Mouse (Mus musculus): ENCODE data around the gene Gm47841. TPM values are rescaled to one million over a fixed set of nuclear protein-coding genes. Genes with fewer than 3 reads are reported as not detected.

Gm47841 gene
- polyA plus RNA-seq (2017; shearing (Covaris generic)), result not detected

- no peak for ATAC-seq
Observed at GRCm38 (mm10) chr15:101047194-101047555, at the start of gene Gm47841. Gene Gm47841, minus strand, starts transcription at chr15:101047397.

DNA sequence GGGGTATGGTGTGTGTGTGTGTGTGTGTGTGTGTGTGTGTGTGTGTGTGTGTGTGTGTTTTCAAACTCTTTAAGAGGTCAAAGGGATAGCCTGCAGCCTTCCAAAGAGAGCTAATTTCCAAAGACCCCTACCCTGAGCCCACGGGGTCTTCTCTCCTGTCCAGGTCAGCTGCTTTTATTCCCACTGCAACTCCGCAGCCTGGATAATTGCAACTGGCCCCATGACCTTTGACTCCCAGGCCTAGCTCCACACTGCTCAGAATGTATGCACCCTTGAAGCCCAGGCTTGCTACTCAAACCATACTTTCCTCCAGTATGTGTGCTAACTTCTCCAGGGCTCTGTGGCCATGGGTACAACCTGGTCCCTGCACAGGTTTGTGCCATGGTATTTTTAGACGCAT is 48.2 kb upstream of the Gm47841 start:
- ATAC-seq, result no peak

GRCm38 (mm10) chr15:101094979-101095378 is 47.8 kb upstream of the Gm47841 start:
- no peak for ATAC-seq

GRCm38 (mm10) chr15:101093988-101094387 is 46.8 kb upstream of the Gm47841 start:
- no peak for ATAC-seq

DNA sequence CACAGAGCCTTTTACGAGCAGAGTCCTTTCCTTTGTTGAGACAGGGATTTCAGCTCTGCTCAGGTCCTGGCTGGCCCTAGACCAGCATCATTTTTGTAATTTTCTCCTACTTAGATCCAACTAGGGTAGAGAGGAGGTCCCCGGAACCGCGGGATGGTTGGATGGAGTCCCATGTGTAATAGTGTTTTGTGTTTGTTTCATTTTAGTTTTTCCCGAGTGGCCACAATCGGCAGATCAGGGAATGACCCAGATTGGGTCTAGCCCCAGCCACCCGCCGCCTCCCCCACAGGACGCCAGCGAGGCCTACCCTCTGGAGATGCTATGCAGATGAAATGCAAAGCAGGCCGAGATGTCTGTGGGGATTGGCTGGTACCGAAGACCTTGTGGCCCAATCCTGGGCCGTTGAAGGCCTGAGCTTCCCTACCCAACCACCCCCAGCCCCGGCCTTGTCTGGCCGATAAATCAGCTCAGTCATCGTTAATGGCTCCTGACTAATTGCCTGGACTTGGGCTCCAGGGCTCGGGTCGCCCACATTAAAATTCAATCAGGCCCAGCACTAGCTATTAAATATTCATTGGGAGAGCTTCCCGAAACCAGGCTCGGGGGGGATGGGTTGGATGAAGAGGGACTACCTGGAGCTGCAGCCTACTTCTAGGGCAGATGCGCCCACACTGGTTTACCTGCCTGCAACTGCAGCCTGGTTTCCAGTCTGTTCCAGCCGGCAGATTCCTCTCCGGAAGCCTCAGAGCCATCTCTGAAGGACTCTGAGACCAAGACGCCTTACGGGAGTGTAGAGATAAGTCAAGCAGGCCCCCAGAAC is 45.8 kb upstream of the Gm47841 start:
- ATAC-seq, result no peak

- ATAC-seq, result no peak
Observed at GRCm38 (mm10) chr15:101092121-101092828, 45.1 kb upstream of the Gm47841 start.

DNA sequence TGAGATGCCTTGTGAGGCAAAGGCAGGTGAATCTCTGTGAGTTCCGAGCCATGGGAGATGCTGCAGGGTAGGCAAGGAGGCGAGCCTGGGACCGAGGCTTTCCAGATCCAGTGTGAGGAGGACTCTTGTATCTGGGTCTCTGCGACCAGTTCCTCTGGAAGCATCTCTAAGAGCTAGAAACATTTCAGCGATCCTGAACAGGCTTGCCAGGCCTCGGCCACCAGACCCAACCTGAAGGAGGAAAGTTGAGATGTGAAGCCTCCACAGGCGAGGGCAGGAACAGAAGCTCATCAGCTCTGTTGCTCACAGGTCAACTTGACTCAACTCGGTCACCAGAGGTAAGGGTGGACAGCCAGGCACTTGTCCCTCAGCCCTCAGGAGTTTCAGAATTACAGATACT is 44.4 kb upstream of the Gm47841 start:
- ATAC-seq, result no peak

GRCm38 (mm10) chr15:101088291-101088690 is 41.1 kb upstream of the Gm47841 start:
- no peak for ATAC-seq

DNA sequence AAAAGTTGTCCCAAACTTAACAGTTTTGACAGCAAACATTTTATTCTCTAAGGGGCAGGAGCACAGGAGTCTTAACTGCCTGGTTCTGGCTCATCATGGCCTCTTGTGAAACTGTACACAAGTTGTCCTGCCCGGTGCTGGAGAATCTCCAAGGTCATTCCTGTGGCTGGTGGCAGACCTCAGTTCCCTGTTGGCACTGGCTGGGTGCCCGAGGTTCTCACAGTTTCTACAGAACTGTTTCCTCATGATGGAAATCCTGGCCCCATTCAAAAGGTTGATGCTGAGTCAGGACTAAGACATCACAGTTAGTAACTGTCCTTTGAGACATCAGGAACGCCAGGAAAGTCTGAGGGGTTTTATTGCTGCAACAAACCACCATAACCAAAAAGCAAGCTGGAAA is 39.8 kb upstream of the Gm47841 start:
- ATAC-seq, result no peak

GRCm38 (mm10) chr15:101086451-101086850 is 39.3 kb upstream of the Gm47841 start:
- ATAC-seq, result no peak

DNA sequence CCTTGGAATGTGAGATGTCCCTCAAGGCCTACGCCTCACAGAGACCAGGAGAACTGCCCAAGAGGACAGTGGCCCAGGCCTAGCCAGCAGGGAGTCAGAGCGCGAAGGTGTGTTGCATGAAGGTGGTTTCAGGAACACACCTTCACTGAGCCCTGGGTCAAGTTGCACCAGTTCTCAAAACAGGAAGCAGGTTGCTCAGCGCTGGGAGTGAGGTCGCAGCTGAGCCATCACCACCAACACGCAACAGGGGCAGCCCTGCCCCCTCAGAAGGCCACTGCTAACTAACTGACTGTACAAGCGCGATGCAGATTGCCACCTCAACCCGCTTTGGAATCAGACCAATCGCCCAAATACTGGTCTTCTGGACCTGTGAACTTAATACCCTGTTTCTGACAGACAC is 37.3 kb upstream of the Gm47841 start:
- ATAC-seq, result no peak

- no peak for ATAC-seq
Observed at GRCm38 (mm10) chr15:101082236-101082635, 35.0 kb upstream of the Gm47841 start.

DNA sequence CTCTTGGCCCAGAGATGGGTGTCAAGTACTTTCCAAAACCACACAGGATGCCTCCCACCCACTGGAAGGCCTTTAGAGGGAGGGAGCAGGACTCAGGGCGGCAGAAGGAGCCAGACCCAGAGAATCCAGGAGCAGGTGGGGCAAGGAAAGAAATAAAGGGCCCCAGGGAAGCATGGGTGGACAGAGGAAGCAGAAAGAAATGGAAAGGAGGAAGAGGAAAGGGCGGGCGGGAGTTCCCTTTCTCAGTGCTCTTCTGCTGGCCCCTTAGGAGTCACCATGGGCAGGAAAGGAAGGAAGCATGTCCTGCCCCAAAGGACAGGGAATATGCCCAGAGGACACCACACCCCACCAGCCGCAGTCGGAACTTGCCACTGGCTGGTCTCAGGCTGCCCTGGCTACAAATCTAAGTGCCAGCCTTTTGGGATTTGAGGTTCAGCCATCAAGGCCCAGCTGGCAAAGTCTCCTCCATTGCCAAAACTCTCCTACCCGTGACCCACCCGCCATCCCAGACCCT is 33.9 kb upstream of the Gm47841 start:
- ATAC-seq, result no peak

DNA sequence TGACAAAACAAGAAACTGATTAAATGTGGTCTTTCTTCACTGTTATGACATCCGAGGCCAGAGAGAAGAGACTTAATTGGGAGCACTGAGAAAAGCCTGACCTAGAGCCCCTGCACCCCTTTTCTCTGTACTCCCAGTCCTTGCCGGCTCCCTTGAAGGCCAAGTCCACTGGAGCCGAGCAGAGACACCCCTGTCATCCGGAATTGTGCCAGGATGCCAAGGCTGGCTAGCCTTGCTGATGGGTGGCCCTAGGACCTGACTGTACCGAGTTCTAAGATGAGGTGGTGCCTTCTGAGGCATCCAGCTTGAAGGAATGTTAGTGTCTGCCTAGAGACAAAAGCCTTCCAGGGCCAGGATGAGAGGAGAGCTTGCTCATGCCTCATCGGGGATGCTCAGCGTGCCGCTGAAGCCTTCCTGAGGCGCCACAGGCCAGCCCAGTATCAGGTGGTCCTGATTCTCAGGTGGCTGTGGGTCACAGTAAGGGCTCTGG is 32.9 kb upstream of the Gm47841 start:
- no peak for ATAC-seq

GRCm38 (mm10) chr15:101078731-101079156 is 31.5 kb upstream of the Gm47841 start:
- ATAC-seq, result no peak

DNA sequence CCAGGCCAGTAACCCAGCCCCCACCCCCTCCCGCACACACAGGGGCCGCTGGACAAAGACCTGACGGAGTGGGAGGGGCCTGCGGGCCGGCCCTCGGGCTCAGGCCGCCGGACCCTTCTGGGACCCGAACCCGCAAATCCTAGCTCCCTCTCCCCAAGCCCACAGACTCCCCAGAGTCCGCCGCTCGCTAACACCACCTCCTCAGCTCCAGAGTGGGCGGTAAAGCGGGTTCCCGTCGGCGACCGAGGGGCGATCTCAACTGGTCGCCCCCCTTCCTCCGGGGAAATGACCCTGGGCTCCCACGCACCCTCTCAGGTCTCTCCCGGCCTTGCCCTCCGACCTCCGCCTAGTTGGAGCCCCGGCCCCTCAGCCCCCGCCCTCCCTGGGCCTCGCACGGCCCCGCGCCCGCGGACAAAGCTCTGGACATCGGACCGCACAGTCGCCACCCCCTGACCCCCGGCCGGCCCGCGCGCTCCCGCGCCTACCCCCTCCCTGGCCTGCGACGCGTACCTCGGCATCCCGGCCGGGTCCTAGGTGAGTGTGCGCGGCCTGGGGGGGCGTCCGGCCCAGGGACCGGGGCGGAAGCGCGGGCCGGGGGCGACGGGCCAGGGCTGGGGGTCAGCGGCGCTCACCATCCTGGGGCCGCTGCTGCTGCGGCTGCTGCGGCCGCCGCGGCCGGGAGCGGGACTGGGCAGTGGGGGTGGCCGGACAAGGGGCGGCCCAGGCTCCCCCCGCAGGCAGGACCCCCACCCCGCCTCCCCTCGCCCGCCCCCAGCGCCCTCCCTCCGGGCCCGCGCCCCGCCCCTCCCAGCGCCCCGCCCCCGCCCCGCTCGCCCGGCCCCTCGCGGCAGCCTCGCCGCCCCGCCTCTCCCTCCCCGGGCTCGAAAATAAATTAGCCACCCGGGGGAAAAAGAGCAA is 30.9 kb upstream of the Gm47841 start, which contains the start of gene Fignl2:
Gene Fignl2 (minus strand): TSS at position 755 of the 918 bp plus-strand sequence.
- no peak for ATAC-seq

- ATAC-seq, result no peak
Observed at GRCm38 (mm10) chr15:101077001-101077812, 30.0 kb upstream of the Gm47841 start.

DNA sequence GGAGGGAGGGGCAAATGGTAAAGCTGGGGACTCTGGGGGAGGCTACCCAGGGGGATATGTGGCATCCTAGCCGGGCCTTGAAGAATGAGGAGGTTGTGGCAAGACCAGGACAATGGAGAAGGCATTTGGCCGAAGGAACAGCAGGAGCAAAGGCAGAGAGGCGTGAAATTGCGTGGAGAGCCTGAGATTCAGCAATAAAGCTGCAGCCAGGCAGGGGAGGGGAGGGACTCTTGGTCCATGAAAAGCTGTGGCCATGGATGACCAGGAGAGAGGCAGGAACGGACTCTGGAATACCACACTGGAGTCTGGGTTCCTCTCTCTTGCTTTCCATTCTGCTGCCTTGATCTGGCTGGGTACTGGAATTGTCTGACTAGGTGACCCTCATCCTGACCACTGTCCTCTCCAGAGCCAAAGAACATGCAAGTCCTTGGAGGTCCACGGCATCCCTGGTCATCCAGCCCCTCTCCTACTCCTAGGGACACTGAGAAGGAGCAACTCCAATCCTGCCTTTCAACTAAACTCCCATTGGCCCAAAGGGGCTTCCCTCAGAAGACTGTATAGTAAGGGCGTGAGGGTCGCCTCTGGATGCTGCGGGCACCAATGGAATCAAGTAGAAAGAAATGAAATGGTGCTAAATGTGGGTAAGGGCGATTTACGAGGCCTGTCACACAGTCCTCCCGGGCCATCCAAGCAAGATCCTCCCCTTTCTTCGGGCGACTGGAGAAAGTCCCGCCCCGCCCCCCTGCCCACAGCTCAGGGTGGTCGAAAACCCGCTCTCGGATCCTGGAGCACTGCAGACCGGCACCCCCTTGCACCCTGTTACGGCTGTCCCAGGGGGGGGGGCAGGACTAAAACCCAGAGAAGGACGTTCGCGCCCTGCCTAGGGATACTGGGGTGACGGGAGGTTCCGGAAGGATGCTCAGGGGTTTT is 29.1 kb upstream of the Gm47841 start:
- no peak for ATAC-seq

DNA sequence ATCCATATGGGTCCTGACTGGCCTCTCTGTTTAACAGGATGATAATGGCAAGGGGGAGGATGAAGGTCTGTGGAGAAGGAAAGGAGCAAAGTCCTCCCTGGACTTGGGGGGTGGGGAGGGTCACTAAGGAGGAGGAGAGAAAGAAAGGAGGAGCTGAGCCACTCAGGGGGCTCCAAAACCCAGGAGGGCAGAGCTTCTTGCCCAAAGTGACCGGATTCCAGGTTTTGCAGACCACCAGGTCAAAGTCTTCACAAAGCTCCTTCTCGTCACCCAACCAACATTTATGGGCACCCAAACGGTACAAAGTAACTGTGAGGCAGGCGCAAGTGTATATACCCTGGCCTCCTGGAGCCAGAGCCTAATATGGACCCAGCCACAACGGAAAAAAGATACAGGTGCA is 28.5 kb upstream of the Gm47841 start:
- no peak for ATAC-seq

DNA sequence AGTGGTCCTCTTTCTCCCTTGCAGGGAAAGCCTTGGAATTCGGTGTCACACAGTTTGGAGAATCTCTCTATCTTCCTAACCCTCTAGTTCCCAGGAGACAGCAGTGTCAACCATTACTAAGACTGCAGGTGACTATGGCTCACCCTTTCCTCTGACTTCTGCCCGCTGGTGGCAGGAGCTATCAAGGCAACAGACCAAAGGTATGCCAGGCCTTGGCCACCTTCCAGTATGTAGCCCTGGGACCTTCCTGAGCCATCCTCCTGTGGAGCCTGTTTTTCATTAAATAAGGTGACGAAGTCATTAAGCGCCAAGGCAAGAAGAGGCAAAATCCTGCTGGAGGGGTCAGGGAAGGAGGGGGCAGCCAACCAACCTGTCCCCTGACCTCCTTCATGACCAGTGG is 28.0 kb upstream of the Gm47841 start:
- no peak for ATAC-seq
